Mouse (Mus musculus) liver, postnatal 0 days (tissue): Measurements from ENCODE around the gene Slc27a1. TPM values are rescaled to one million over a fixed set of nuclear protein-coding genes. Genes with fewer than 3 reads are reported as not detected.
A peak's percentile ranks its signal among the peaks of the same experiment; 100 is the strongest.

ENCODE experiments used
- ATAC-seq: fragments of 200-750 bp; cut with Nextera tagmentation; 2 replicates; pipeline ENCODE4 v1.8.0; 2017; ENCODE audit warnings: mild to moderate bottlenecking, moderate library complexity
- DNase-seq: peaks from one replicate; pipeline ENCODE4 v3.0.0-alpha.2; 2016
- H3K27ac ChIP-seq: fragments of 300-500 bp; sonication (generic); 2 replicates; pipeline ENCODE4 v1.5.1; 2014; ENCODE audit warnings: antibody characterized with exemption, moderate library complexity, mild to moderate bottlenecking, low read depth
- H3K27me3 ChIP-seq: fragments of 300-500 bp; sonication (generic); 2 replicates; pipeline ENCODE4 v1.6.1; 2014; ENCODE audit warnings: low read length, control low read depth, mixed read lengths; ENCODE audit not compliant: insufficient read depth
- H3K36me3 ChIP-seq: fragments of 300-500 bp; sonication (generic); replicated peaks from 2 replicates; pipeline ENCODE4 v1.6.1; 2014; ENCODE audit warnings: mild to moderate bottlenecking, control low read depth, low read length, moderate library complexity, mixed read lengths; ENCODE audit not compliant: insufficient read depth
- H3K4me1 ChIP-seq: fragments of 300-500 bp; sonication (generic); 2 replicates; pipeline ENCODE4 v1.6.1; 2014; ENCODE audit warnings: antibody characterized with exemption, mild to moderate bottlenecking, control low read depth; ENCODE audit not compliant: insufficient read depth
- H3K4me2 ChIP-seq: fragments of 300-500 bp; sonication (generic); 2 replicates; pipeline ENCODE4 v1.6.1; 2014; ENCODE audit warnings: low read depth, mild to moderate bottlenecking, low read length, moderate library complexity, mixed read lengths
- H3K4me3 ChIP-seq: fragments of 300-500 bp; sonication (generic); 2 replicates; pipeline ENCODE4 v1.5.1; 2014; ENCODE audit warnings: low read depth, low read length
- H3K9ac ChIP-seq: fragments of 300-500 bp; sonication (generic); replicated peaks from 2 replicates; pipeline ENCODE4 v1.6.1; 2014; ENCODE audit warnings: mild to moderate bottlenecking, moderate library complexity
- H3K9me3 ChIP-seq: fragments of 300-500 bp; sonication (generic); 2 replicates; pipeline ENCODE4 v1.6.1; 2016; ENCODE audit warnings: mild to moderate bottlenecking, control low read depth, low read length, mixed read lengths
- CTCF ChIP-seq: sonication (generic); IDR thresholded peaks from 2 replicates; pipeline ENCODE4 v1.5.1; 2016; ENCODE audit warnings: antibody characterized with exemption, low read depth
- EP300 ChIP-seq: IDR thresholded peaks from 2 replicates; pipeline ENCODE4 v1.6.1; 2016; ENCODE audit warnings: antibody characterized with exemption, low read depth, mild to moderate bottlenecking
- WGBS: fragments of 180-500 bp; shearing (Covaris S2); extraction: QIAGEN DNeasy Blood & Tissue Kit; methylation state at CpG from one replicate; pipeline ENCODE4 v1.1.7; 2014; ENCODE audit not compliant: insufficient replicate concordance; 5-methylcytosine and 5-hydroxymethylcytosine counted together
- polyA plus RNA-seq: library from polyadenylated mRNA; unstranded; fragments of >200 nt; fragmentation: Nextera tagmentation; extraction: Ambion mirVana; gene quantifications from 2 replicates; pipeline ENCODE4 v1.2.1, GENCODE M21; 2015

The Slc27a1 gene
- polyA plus RNA-seq, 1 experiment from 2014 or later = 6.8 TPM

GRCm38 (mm10) chr8:71575020-71575419 lies 6.3 kb downstream of the Slc27a1 start:
- Histone ChIP-seq H3K27me3 (no peaks in the 10 kb centered on the region), H3K27ac (no peak overlapping the region), H3K4me2 (no peak overlapping the region), H3K9ac (no peak overlapping the region), H3K9me3 (no peaks in the 10 kb centered on the region), H3K36me3 (no peaks in the 10 kb centered on the region), H3K4me1 (peaks cover 11% of the 10 kb centered on the region), H3K4me3 (no peak overlapping the region)
- ATAC-seq (no peak), DNase-seq (no peak)
- TF ChIP-seq CTCF (no peak), EP300 (no peak)
- 61% methylated on average over 1 of the region's 1 CpGs for WGBS

DNA sequence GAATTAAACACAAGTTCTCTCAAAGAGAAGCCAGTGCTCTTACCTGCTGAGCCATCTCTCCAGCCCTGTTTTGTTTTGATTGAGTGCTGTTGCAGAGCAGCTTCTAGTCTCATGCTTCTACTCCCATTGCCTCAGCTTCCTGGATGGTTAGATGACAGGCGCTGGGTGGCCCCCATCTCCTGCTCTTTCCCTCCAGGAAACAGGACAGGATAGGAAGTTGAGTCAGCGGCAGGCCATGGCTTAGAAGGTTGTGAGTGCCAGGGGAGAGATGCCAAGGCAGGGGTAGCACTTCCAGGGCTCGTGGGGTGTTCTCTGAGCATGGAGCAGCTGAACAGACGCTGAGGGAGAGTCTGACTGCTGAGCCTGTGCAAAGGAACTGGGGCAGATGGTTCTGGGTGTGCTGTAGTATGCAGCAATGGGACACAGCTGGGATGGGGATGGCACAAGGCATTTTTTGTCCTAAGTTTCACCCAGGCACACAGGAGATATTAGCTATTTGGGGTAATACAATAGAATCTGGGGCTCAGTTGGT lies 9.2 kb downstream of the Slc27a1 start:
- 40% methylated on average over 4 of the region's 4 CpGs for WGBS
- Histone ChIP-seq H3K36me3 (0 out of 2 replicates have a peak, but pooled peaks cover 2% of the 10 kb centered on the region), H3K4me1 (no peaks in the 10 kb centered on the region), H3K9ac (no peak overlapping the region), H3K4me2 (no peak overlapping the region), H3K27me3 (no peaks in the 10 kb centered on the region), H3K9me3 (no peaks in the 10 kb centered on the region), H3K4me3 (no peak overlapping the region), H3K27ac (no peak overlapping the region)
- ATAC-seq = no peak
- DNase-seq = no peak
- TF ChIP-seq EP300 (no peak), CTCF (no peak)

DNA sequence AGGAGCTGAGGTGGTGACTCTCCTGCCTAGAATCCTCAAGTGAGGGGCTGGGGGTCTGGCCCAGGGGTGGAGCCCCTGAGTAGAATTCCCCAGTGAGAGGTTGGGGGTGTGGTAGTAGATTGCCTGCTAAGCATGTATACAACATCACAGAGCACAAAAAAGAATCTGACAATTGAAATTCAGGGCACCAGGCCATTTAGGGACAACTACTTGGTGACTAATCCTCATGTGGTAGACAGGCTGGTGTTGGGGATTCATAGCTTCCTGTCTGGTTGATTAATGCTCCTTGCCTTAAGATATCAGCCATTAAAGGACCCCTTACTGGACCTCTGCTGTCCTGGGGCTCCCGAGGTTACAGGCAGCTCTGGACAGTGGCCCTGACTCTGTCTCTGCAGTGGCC lies 10.3 kb downstream of the Slc27a1 start:
- Histone ChIP-seq H3K9me3 (no peaks in the 10 kb centered on the region), H3K4me2 (no peak overlapping the region), H3K4me1 (no peaks in the 10 kb centered on the region), H3K27me3 (no peaks in the 10 kb centered on the region), H3K9ac (no peak overlapping the region), H3K36me3 (0 out of 2 replicates have a peak, but pooled peaks cover 2% of the 10 kb centered on the region), H3K27ac (no peak overlapping the region), H3K4me3 (no peak overlapping the region)
- no peak for DNase-seq
- TF ChIP-seq CTCF = no peak
- no peak for TF ChIP-seq EP300
- WGBS = 36% methylated on average over 1 of the region's 1 CpGs
- no peak for ATAC-seq

DNA sequence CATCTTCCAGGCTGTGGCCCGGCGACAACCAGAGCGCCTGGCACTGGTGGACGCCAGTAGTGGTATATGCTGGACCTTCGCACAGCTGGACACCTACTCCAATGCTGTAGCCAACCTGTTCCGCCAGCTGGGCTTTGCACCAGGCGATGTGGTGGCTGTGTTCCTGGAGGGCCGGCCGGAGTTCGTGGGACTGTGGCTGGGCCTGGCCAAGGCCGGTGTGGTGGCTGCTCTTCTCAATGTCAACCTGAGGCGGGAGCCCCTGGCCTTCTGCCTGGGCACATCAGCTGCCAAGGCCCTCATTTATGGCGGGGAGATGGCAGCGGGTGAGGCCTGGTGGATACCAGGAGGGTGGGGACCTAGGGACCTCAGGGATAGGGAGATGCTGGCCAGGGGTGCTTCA lies 10.8 kb downstream of the Slc27a1 start:
- H3K4me2 ChIP-seq = no peak overlapping the region
- H3K4me1 ChIP-seq = no peaks in the 10 kb centered on the region
- DNase-seq (no peak), ATAC-seq (no peak)
- no peak overlapping the region for H3K9ac ChIP-seq
- H3K27me3 ChIP-seq = no peaks in the 10 kb centered on the region
- no peaks in the 10 kb centered on the region for H3K9me3 ChIP-seq
- no peak overlapping the region for H3K27ac ChIP-seq
- WGBS = 81% methylated on average over 13 of the region's 14 CpGs
- H3K36me3 ChIP-seq = 0 out of 2 replicates have a peak, but pooled peaks cover 2% of the 10 kb centered on the region
- no peak overlapping the region for H3K4me3 ChIP-seq
- no peak for TF ChIP-seq EP300
- no peak for TF ChIP-seq CTCF

GRCm38 (mm10) chr8:71580201-71580600 lies 11.5 kb downstream of the Slc27a1 start:
- H3K4me1 ChIP-seq = no peaks in the 10 kb centered on the region
- DNase-seq (no peak), ATAC-seq (no peak)
- no peaks in the 10 kb centered on the region for H3K27me3 ChIP-seq
- H3K4me3 ChIP-seq = no peak overlapping the region
- no peak overlapping the region for H3K9ac ChIP-seq
- H3K36me3 ChIP-seq = 0 out of 2 replicates have a peak, but pooled peaks cover 2% of the 10 kb centered on the region
- no peak for TF ChIP-seq CTCF
- no peak for TF ChIP-seq EP300
- H3K9me3 ChIP-seq = no peaks in the 10 kb centered on the region
- no peak overlapping the region for H3K4me2 ChIP-seq
- no peak overlapping the region for H3K27ac ChIP-seq
- WGBS = 66% methylated on average over 8 of the region's 9 CpGs

DNA sequence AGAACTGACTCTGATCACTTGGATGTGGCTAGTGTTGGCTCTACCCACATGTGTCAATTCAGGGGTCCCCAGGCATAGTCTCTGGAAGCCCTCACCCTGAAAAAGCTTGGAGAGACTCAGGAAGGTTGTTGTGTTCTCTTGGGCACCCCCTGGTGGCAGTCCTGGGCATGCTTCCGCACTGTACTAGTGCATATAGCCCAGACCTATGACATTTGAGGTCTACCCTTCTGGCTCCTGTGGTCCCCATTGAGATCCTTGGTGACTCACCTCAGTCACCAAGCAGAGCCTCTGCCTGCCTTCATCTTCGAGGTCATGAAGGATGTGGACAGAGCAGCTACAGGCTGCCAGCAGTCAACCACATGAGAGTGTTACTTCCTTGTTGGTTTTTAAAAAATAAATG lies 18.2 kb downstream of the Slc27a1 start:
- TF ChIP-seq EP300 = no peak
- peak; percentile 80 for TF ChIP-seq CTCF
- H3K9ac ChIP-seq = no peak overlapping the region
- peaks cover 13% of the 10 kb centered on the region for H3K4me1 ChIP-seq
- H3K27me3 ChIP-seq = no peaks in the 10 kb centered on the region
- H3K4me3 ChIP-seq = no peak overlapping the region
- DNase-seq (peak; percentile 72), ATAC-seq (no peak)
- no peak overlapping the region for H3K27ac ChIP-seq
- no peaks in the 10 kb centered on the region for H3K9me3 ChIP-seq
- H3K4me2 ChIP-seq = no peak overlapping the region
- WGBS = 52% methylated on average over 2 of the region's 2 CpGs
- 0 out of 2 replicates have a peak, but pooled peaks cover 2% of the 10 kb centered on the region for H3K36me3 ChIP-seq

DNA sequence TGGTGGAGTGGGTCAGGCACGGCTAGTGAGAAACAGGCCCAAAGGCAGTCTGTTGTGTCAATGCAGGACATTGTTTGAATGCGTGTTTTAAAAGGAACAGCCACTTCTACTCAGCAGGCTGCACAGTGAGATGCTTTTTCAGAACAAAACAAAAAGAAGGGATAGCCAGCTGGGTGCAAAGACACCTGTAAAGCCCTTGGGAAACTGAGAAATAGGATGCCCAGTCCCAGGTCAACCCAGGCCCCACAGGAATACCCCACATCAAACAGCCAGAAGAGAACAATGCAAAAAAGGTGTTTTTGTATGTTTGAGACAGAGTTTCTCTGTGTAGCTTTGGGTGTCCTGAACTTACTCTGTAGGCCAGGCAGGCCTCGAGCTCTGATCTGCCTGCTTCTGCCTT lies 20.1 kb downstream of the Slc27a1 start:
- H3K9me3 ChIP-seq = no peaks in the 10 kb centered on the region
- DNase-seq = no peak
- H3K4me3 ChIP-seq = no peak overlapping the region
- ATAC-seq = no peak
- no peaks in the 10 kb centered on the region for H3K36me3 ChIP-seq
- TF ChIP-seq CTCF (no peak), EP300 (no peak)
- no peak overlapping the region for H3K9ac ChIP-seq
- 72% methylated on average over 3 of the region's 3 CpGs for WGBS
- H3K4me2 ChIP-seq = no peak overlapping the region
- H3K27me3 ChIP-seq = no peaks in the 10 kb centered on the region
- H3K27ac ChIP-seq = no peak overlapping the region
- peaks cover 26% of the 10 kb centered on the region for H3K4me1 ChIP-seq
